Mouse (Mus musculus) urinary bladder, postnatal 10 days (tissue): ENCODE measurements around the gene Tesc.

Experiments used
- DNase-seq: peaks from one replicate; pipeline ENCODE4 v3.0.0; 2022; ENCODE audit warnings: low spot score

Tesc gene

GRCm38 (mm10) chr5:118078550-118078949 is 51.0 kb downstream of the Tesc start:
- DNase-seq, result no peak

- DNase-seq, result no peak
Measured at GRCm38 (mm10) chr5:118079354-118079753, 51.8 kb downstream of the Tesc start.

GRCm38 (mm10) chr5:118079839-118080250 is 52.3 kb downstream of the Tesc start:
- no peak for DNase-seq

- DNase-seq, result no peak
Measured at GRCm38 (mm10) chr5:118081374-118081949, 53.9 kb downstream of the Tesc start.

- DNase-seq, result no peak
Measured at GRCm38 (mm10) chr5:118081996-118082395, 54.5 kb downstream of the Tesc start.

- DNase-seq, result no peak
Measured at GRCm38 (mm10) chr5:118083060-118083638, 55.6 kb downstream of the Tesc start.

- no peak for DNase-seq
Measured at GRCm38 (mm10) chr5:118084171-118084727, 56.7 kb downstream of the Tesc start.

GRCm38 (mm10) chr5:118085313-118085712 is 57.8 kb downstream of the Tesc start:
- no peak for DNase-seq

- no peak for DNase-seq
Measured at GRCm38 (mm10) chr5:118086956-118087355, 59.4 kb downstream of the Tesc start.

- no peak for DNase-seq
Measured at GRCm38 (mm10) chr5:118089102-118089501, 61.6 kb downstream of the Tesc start.

GRCm38 (mm10) chr5:118090101-118090500 is 62.6 kb downstream of the Tesc start:
- DNase-seq, result no peak

- no peak for DNase-seq
Measured at GRCm38 (mm10) chr5:118090837-118091236, 63.3 kb downstream of the Tesc start.

- DNase-seq, result no peak
Measured at GRCm38 (mm10) chr5:118093321-118094035, 65.9 kb downstream of the Tesc start.

GRCm38 (mm10) chr5:118095433-118095832 is 67.9 kb downstream of the Tesc start:
- no peak for DNase-seq

GRCm38 (mm10) chr5:118095849-118096248 is 68.3 kb downstream of the Tesc start:
- no peak for DNase-seq

GRCm38 (mm10) chr5:118096317-118096716 is 68.8 kb downstream of the Tesc start:
- no peak for DNase-seq

GRCm38 (mm10) chr5:118099069-118099869 is 71.7 kb downstream of the Tesc start:
- no peak for DNase-seq

GRCm38 (mm10) chr5:118099870-118100478 is 72.4 kb downstream of the Tesc start:
- no peak for DNase-seq

GRCm38 (mm10) chr5:118105536-118105935 is 78.0 kb downstream of the Tesc start:
- no peak for DNase-seq

- no peak for DNase-seq
Measured at GRCm38 (mm10) chr5:118106667-118107066, 79.1 kb downstream of the Tesc start.

GRCm38 (mm10) chr5:118108124-118108793 is 80.7 kb downstream of the Tesc start:
- DNase-seq, result no peak
